Mouse (Mus musculus) adipocyte (in vitro differentiated cells): Measurements from ENCODE around the gene Sbsn.

Experiments
- DNase-seq: peaks from one replicate; pipeline ENCODE4 v3.0.0-alpha.2; 2016; ENCODE audit warnings: low spot score

The Sbsn gene

GRCm38 (mm10) chr7:30757001-30757400, 5.7 kb downstream of the Sbsn start:
- no peak for DNase-seq

DNA sequence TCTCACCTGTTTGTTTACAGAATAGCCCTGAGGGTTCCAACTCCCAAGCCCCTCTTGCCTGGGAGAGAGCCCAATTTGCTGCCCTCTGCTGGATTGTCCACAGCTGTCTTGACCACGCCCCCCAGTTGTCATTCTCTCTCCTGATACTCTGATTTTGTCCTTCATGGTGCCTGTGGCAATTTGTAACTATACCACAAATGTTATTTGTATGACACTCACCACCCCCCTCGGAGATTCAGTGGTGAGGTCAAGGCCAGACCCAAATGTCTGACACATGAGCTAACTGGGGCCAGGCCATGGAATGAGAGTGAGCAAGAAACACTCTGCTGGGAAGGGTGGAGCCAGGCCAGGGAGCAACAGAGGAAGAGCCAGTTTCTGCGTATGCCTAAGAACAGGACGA, 7.6 kb downstream of the Sbsn start:
- peak; percentile 32 for DNase-seq

DNA sequence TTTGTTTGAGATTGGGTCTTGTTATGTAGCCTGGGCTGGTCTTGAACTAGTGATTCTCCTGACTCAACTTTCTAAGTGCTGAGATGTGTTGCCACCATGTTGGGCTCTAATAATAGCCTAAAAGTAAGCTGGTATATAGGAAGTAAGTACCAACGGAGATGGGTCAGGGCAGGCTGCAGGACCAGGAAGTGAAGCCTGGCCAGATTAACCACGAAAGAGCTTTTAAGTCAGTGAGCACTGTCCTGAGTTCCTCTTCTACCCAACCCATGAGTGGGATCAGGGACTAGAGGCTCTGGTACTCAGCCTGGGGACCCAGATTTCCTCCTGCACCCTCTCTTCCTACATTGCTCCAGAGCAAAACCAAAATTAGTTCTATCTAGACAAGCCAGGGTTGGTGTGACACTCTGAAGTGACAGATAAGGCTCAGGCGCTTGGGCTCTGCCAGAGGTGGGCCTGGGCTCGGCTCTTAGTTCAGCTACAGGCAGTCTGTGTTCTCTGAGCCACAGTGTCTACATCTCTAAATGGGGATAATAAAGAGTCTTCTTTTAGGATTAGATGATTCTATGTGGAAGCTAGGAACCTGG, 10.6 kb downstream of the Sbsn start:
- no peak for DNase-seq

GRCm38 (mm10) chr7:30763456-30763855, 12.2 kb downstream of the Sbsn start, which contains the start of gene Dmkn:
Dmkn (plus strand) TSS chr7:30763756.
- DNase-seq: no peak

DNA sequence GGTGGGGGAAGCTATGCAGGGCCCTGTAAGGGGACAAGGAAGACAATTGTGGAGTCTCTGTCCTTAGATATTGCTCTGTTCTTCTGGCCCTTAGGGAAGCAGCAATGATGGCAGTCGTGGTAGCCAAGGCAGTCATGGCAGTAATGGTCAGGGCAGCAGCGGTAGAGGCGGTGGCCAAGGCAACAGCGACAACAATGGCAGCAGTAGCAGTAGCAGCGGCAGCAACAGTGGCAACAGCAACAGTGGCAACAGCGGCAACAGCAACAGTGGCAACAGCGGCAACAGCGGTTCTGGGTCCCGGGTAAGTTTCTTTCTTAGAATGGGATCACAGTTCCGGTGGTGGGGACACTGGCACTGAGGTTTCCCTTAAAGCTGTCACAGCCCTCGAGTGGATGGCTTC, 13.9 kb downstream of the Sbsn start:
- DNase-seq: no peak

- DNase-seq: no peak
Measured at GRCm38 (mm10) chr7:30766408-30766807, 15.1 kb downstream of the Sbsn start.

DNA sequence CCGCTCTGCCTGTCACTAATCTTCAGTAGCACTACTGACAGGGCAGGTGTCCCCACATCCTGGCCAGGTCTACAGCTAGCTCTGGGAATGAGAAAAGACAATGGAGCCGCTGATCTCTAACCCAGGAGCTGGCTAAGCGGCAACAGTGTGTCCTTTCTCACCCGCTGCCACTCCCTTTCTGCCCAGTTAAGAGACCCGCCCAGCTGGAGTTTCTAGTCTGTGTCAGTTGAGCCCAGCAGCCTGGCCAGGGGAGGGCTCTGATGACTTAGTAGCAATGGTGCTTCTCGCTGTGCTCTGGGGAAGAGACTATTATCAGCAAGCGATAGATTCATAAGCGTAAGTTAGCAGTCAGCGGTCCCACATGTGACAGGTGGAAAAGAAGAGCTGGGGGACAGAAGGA, 18.0 kb downstream of the Sbsn start:
- DNase-seq: no peak

DNA sequence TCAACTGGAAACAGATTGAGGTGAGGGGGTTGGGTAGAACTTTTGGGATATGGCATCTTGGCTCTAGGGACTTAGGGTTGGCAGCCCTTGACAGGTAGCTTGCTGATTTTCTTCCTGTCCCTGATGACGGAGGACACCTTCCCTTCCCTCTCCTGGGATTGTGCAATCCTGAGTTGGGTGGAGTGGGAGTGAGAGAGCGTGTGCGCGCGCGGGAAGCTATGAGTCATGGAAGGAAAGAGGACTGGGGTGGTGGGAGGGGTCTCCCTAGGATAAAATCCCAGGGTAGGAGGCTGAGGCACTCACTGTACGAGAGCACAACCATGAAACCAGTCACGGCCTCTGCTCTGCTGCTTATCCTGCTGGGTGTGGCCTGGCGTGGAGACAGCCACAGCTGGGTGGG, 24.8 kb downstream of the Sbsn start:
- DNase-seq: no peak

GRCm38 (mm10) chr7:30777081-30777579, 25.9 kb downstream of the Sbsn start:
- DNase-seq: no peak

GRCm38 (mm10) chr7:30777911-30778310, 26.6 kb downstream of the Sbsn start:
- no peak for DNase-seq

DNA sequence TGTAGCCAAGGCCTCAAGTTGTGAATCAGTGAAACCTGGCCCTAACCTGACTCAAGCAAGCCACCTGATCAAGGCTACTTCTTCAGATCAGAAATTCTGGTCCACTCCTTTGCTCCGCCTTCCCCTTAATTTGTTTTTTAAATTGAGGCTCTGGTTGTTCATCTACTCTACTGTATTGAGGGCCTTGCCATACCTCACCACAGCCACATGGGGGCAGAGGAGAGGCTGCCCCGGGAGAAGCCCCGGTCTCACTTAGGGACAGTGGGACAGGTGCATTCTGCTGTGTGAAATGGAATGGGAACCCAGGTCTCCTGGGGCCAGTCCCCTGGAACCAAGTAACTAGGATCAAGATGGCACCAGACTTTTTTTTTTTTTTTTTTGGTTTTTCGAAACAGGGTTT, 30.5 kb downstream of the Sbsn start:
- DNase-seq: peak; percentile 16

DNA sequence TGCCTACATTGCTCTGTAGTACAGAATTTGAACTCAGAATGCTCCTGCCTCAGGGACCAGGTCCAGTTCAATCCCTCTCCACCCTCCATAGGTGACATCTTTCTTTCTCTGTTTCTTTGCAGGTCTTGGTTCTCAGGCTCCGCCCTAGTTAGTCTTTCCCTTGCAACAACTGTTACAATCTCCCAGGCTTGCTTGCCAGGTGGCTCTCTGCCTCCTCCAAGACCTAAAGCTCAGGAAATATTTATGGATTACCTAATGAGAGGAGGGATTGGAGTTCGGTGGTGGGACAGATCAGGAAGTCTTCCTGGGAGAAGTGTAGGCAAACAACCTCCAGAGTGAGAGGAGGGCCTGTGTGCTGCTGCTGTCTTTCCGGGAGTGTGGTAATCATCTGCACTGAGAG, 31.4 kb downstream of the Sbsn start:
- peak; percentile 32 for DNase-seq

- no peak for DNase-seq
Measured at GRCm38 (mm10) chr7:30785154-30785553, 33.9 kb downstream of the Sbsn start.

DNA sequence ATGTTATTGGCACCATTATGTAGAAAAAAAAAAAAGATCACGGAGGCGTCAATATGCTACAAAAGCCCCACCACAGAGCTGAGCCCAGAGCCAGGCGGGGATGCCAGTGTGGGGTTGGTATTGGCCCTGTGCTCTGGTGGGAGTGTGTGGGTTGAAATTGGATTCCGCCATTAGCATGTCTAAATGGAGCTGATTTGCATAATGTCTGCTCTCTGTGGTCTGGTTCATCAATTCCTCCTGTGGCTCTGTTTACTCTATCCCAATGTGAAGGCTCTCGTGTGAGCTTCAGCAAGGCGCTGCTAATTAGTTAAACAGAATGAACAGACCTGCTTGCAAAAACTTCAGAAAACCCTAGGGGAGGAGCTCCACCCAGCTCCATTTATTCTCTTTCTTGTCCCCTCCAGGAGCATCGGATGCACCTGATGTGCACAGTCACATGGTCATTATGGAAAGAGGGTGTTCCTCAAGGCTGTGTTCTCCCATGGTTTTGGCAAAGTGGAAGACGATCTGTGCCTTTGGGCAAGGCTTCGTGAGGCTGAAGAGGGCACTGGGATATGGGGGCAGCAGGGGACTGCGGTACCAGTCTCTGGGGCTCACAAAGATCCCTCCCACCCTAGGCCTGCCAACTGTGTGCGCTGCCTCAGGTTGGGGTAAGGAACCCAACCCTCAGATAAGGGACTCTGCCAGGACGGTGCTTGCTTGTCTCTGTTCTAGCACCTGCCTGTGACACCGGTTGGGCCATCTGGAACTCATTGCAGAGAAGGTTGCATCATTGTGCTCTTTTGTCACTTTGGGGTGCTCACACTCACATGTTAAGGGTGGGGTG, 34.7 kb downstream of the Sbsn start:
- no peak for DNase-seq

GRCm38 (mm10) chr7:30787377-30788022, 36.2 kb downstream of the Sbsn start, which contains the start of gene Krtdap:
Krtdap (plus strand) TSS chr7:30787896.
- no peak for DNase-seq

DNA sequence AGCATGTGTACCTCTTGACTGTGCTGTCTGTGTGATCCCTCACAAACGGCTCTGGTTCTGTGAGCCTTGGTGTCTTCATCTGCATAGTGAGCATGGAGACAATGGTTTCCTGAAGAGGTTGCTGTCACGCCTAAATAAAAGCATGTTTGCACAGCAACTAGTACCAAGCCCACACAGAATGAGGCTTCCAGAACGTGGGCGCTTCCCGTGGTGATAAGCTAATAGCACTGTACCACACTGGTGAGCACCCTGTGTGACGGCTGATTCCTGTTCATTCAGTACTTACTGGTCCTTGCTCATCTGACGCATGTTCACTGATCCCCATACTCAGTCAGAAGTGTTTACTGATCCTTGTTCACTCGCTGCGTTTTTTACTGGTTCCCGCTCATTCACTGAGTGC, 38.9 kb downstream of the Sbsn start:
- DNase-seq: no peak

DNA sequence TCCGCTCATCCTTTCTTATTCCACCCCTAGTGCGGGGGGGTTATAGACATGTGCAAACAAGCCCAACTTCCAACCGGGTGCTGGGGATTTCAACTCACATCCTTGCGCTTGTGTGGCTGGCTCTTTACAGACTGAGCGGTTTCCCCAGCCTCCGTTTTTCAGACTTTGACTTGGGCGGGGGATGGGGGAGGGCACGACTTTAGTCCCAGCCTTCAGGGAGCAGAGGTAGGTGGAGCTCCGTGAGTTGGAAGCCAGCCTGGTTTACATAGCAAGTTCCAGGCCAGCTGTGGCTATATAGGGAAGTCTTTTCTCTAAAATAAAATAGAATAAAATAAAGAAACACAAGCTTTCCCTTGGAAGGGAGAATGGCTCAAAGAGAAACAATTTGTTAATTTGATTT, 40.6 kb downstream of the Sbsn start:
- DNase-seq: no peak

DNA sequence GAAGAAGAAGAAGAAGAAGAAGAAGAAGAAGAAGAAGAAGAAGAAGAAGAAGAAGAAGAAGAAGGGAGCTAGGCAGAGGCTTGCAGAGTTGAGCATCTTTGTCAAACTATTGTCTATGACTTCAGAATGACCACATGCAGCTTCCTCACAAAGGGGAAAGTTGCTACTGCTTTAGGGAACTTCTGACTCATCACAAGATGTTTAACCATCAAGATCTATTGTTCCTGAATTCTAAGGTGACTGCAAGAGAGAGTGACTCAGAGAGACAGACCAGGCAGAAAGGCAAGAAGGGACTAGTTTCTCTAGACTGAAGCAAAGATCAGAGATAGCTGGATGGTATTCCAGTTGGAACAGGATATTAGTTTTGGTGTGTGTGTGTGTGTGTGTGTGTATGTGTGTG, 43.6 kb downstream of the Sbsn start:
- DNase-seq: no peak

DNA sequence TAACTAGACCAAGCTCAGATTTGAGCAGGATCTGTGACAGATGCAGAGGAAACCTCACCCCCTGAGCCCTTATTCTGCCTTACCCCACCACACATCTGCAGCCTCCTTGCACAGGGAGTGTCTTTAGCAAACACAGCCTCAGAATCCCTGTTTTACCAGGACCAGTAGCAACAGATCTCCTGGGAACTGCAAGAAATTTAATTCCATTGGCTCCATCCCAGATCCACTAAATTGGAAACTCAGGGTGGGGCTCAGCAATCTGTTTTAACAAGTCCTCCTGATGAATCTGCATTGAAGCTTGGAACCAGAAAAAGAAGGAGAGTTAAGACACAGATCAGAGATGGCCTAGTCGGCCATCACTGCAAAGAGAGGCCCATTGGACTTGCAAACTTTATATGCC, 45.5 kb downstream of the Sbsn start:
- no peak for DNase-seq

DNA sequence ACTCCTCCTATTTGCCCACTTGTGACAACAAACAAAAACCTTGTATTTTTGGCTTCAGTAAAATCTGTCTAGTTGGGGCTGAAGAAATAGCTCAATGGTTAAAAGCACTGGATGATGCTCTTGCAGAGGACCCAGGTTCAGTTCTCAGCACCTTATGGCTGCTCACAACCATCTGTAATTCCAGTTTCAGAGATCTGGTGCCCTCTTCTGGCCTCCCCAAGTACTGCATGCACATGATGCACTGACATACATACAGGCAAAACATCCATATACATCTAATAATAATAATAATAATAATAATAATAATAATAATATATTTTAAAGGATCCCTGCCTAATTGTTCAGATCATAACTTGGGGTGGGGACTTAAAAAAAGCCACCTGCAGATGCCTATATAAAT, 49.4 kb downstream of the Sbsn start:
- no peak for DNase-seq

DNA sequence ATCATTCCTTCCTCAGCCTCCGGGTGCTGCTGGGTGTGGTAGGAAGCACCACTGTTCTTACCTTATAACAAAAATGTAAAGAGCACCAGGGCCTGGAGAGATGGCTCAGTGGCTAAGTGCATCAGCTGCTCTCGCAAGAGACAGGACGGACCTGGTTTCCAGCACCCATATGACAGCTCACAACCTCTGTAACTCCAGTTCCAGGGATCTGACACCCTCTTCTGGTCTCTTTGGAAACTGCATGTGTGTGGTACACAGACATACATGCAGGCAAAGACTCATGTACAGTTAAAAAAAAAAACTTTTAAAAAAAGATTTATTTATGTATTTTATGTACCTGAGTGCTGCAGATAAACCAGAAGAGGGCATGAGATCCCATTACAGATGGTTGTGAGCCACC, 52.0 kb downstream of the Sbsn start:
- DNase-seq: no peak

- DNase-seq: no peak
Measured at GRCm38 (mm10) chr7:30804026-30804715, 52.9 kb downstream of the Sbsn start.
